Mouse (Mus musculus): Measurements from ENCODE around the gene Nfrkb. TPM values are rescaled to one million over a fixed set of nuclear protein-coding genes. Genes with fewer than 3 reads are reported as not detected.
A peak's percentile ranks its signal among the peaks of the same experiment; 100 is the strongest.

The Nfrkb gene
- polyA plus RNA-seq, 1 experiment, result 7.8 TPM

DNA sequence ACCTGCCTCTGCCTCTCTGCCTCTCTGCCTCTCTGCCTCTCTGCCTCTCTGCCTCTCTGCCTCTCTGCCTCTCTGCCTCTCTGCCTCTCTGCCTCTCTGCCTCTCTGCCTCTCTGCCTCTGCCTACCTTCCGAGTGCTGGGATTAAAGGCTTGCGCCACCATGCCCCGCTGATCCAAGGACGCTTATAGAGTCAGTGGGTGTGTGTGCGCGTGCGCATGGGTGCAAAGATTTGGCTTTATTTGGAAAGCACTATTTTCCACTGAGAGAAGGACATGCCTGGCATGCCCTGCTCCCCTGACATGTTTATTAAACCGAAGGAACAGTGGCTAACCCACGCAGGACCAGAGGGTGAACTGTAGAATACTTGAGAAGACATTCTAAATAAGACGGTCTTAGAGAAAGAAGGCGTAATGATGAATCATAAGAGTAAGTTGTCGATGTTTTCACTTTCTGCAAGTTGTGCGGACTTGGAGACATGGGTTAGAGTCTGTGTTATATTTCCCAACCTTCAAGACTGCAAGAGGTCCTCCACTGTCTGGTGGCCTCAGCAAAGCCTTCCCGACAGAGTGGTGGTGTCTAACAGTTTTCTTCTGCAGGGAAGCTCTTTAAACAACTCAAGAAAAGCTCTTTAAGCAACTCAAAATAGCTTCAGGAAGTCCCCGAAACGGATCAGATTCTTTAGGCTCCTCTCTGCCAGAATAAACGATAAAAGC, 1.0 kb upstream of the Nfrkb start:
- TF ChIP-seq E2F4 (IDR thresholded peaks at IDR 0.05; ENCODE audit: insufficient read depth), result no peak
- no peak for TF ChIP-seq MYOG (IDR thresholded peaks at IDR 0.05; ENCODE audit: control insufficient read depth in 1 of 3, insufficient read depth in 1 of 3, insufficient read length in 2 of 3, low read depth in 2 of 3)
- TF ChIP-seq TCF3 (IDR thresholded peaks at IDR 0.05; ENCODE audit: insufficient read length, low read depth), result no peak
- TF ChIP-seq MYOD1 (IDR thresholded peaks at IDR 0.05; ENCODE audit: control insufficient read depth in 1 of 3, insufficient read length in 2 of 3, low read depth in 2 of 3), result no peak
- no peak for TF ChIP-seq TCF12 (IDR thresholded peaks at IDR 0.05; ENCODE audit: insufficient read depth, poor library complexity, severe bottlenecking)
- H3K79me2 ChIP-seq (ENCODE audit: control insufficient read depth, insufficient read depth), result peaks cover 10% of the 10 kb centered on the region
- H3K4me2 ChIP-seq (ENCODE audit: low read depth), result peak overlapping the region; percentile 76
- H3ac ChIP-seq (ENCODE audit: control insufficient read depth, insufficient read length), result peak overlapping the region; percentile 2
- no peaks in the 10 kb centered on the region for H3K36me3 ChIP-seq (ENCODE audit: control insufficient read depth, insufficient read depth)
- H3K27me3 ChIP-seq (ENCODE audit: control insufficient read depth, insufficient read depth, insufficient read length), result no peaks in the 10 kb centered on the region
- H3K4me3 ChIP-seq, result peak overlapping the region; percentile 65

DNA sequence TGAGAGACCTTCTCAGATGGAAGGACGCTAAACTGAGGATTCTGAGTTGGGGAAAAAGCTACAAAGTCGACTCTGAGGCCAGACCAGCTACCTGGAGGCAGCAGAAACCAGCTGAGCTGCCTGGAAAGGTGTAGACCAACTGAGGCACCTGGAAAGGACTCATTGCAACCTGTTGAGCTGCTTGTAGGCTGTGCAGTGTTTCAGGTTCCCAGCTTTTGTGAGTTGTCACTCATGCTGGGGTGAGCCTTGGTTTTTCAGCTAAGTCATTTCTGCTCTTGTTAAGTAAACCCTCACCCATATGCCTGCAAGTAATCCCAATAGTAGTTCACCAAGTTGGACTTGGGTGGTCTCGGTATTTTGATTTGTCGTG, 507 bp upstream of the Nfrkb start:
- Histone ChIP-seq H3K4me2 (ENCODE audit: low read depth) (peak overlapping the region; percentile 76), H3K79me2 (ENCODE audit: control insufficient read depth, insufficient read depth) (peaks cover 10% of the 10 kb centered on the region), H3K36me3 (ENCODE audit: control insufficient read depth, insufficient read depth) (no peaks in the 10 kb centered on the region), H3ac (ENCODE audit: control insufficient read depth, insufficient read length) (peak overlapping the region; percentile 2), H3K27me3 (ENCODE audit: control insufficient read depth, insufficient read depth, insufficient read length) (no peaks in the 10 kb centered on the region), H3K4me3 (peak overlapping the region; percentile 65)
- TF ChIP-seq USF1 (IDR thresholded peaks at IDR 0.05; ENCODE audit: low read depth) (no peak), CEBPB (IDR thresholded peaks at IDR 0.05; ENCODE audit: insufficient read depth, poor library complexity, severe bottlenecking) (no peak)

DNA sequence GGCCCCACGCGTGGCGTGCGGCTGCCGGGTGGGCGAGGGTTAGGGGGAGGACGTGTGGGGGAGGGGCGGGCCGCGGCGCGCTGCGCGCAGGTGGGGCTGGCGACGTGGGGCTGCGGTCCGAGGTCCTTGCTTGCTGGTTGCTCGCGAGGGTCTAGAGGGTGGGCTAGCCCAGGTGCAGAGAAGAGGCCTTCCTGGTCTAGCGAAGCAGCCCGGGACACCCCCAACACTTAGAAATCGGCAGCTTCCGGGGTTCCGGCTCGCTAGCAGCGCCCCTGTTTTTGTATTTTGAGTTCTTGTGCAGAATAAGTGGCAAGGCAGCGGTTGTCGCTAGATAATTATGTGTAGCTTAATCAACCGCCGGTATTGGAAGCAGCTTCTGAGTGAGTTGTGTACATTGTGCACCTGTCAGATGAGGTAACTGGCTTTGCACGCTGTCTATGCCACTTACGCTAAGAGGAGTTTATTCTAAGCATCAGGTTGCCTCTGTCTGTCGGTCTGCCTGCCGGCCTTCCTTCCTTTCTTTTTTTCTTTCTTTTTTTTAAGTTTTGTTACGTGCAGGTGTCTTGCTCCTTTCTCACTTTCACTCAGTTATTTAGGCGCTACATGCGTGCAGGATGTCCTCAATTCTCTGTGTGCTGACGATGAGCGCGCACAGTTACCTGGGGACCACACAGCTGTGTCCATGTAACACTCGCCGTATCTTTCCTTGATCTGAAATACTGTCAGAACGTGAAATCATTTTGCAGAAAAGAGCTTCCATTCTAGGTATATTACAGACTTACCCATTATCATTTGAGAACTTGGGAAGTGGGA, 582 bp downstream of the Nfrkb start:
- no peak for TF ChIP-seq TCF3 (IDR thresholded peaks at IDR 0.05; ENCODE audit: insufficient read length, low read depth)
- TF ChIP-seq MYOD1 (IDR thresholded peaks at IDR 0.05; ENCODE audit: control insufficient read depth in 1 of 3, insufficient read length in 2 of 3, low read depth in 2 of 3), result peak in 1 of 3 experiments; percentile 29
- Histone ChIP-seq H3K27me3 (ENCODE audit: control insufficient read depth, insufficient read depth, insufficient read length) (no peaks in the 10 kb centered on the region), H3K79me2 (ENCODE audit: control insufficient read depth, insufficient read depth) (peaks cover 10% of the 10 kb centered on the region), H3K4me2 (ENCODE audit: low read depth) (peak overlapping the region; percentile 95), H3K4me3 (peak overlapping the region; percentile 65), H3ac (ENCODE audit: control insufficient read depth, insufficient read length) (peak overlapping the region; percentile 2), H3K36me3 (ENCODE audit: control insufficient read depth, insufficient read depth) (no peaks in the 10 kb centered on the region)

DNA sequence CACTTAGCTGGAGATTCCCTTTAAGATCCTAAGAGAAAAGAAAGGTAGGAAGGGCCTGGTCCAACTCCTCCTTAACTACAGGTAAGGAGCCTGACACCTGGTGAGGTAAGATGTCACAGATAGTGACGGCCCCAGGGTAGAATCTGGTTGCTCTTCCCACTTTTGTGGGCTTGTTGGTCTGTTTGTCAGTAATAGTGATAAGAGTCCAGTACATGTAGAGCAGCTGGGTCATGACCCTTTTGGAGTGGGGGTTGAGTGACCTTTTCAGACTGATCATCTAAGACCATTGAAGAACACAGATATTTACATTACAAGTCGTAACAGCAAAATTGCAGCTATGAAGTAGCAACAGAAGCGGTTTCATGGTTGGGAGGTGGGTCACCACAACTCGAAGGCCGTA, 1.2 kb downstream of the Nfrkb start:
- Histone ChIP-seq H3K4me2 (ENCODE audit: low read depth) (peak overlapping the region; percentile 95), H3K36me3 (ENCODE audit: control insufficient read depth, insufficient read depth) (peaks cover 4% of the 10 kb centered on the region), H3K4me3 (peak overlapping the region; percentile 65), H3ac (ENCODE audit: control insufficient read depth, insufficient read length) (no peak overlapping the region), H3K79me2 (ENCODE audit: control insufficient read depth, insufficient read depth) (peaks cover 10% of the 10 kb centered on the region), H3K27me3 (ENCODE audit: control insufficient read depth, insufficient read depth, insufficient read length) (no peaks in the 10 kb centered on the region)
- TF ChIP-seq CEBPB (IDR thresholded peaks at IDR 0.05; ENCODE audit: insufficient read depth, poor library complexity, severe bottlenecking), result no peak
- TF ChIP-seq E2F4 (IDR thresholded peaks at IDR 0.05; ENCODE audit: insufficient read depth), result no peak
- TF ChIP-seq POLR2AphosphoS2 (IDR thresholded peaks at IDR 0.05; ENCODE audit: insufficient read length, low read depth), result no peak
- no peak for TF ChIP-seq MYOD1 (IDR thresholded peaks at IDR 0.05; ENCODE audit: control insufficient read depth in 1 of 3, insufficient read length in 2 of 3, low read depth in 2 of 3)
- no peak for TF ChIP-seq POLR2A (IDR thresholded peaks at IDR 0.05; ENCODE audit: insufficient read length, low read depth)
- no peak for TF ChIP-seq TCF3 (IDR thresholded peaks at IDR 0.05; ENCODE audit: insufficient read length, low read depth)
- TF ChIP-seq USF1 (IDR thresholded peaks at IDR 0.05; ENCODE audit: low read depth), result no peak
- no peak for TF ChIP-seq REST (IDR thresholded peaks at IDR 0.05; ENCODE audit: insufficient read depth, insufficient read length)
- TF ChIP-seq MYOG (IDR thresholded peaks at IDR 0.05; ENCODE audit: control insufficient read depth in 1 of 3, insufficient read depth in 1 of 3, insufficient read length in 2 of 3, low read depth in 2 of 3), result no peak
- no peak for TF ChIP-seq SRF (IDR thresholded peaks at IDR 0.05; ENCODE audit: control insufficient read depth, insufficient read length, low read depth)
- TF ChIP-seq TCF12 (IDR thresholded peaks at IDR 0.05; ENCODE audit: insufficient read depth, poor library complexity, severe bottlenecking), result no peak
- TF ChIP-seq MAX (IDR thresholded peaks at IDR 0.05; ENCODE audit: low read depth), result no peak

DNA sequence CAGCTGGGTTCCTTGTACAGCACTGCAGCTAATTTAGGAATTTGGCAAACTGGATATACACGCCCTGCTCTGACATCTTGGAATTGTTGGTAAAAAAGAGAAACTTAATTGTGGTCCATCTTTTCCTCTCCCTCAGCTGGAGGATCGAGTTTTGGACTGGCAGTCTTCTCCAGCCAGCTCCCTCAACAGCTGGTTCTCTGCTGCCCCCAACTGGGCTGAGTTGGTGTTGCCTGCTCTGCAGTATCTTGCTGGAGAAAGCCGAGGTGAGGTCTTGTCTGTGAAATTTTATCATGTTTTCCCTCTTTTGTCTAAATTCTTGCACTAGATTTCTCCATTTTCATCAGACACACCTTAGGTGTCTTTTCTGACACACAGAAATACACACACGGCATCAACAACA, 14.4 kb downstream of the Nfrkb start:
- H3K27me3 ChIP-seq (ENCODE audit: control insufficient read depth, insufficient read depth, insufficient read length), result no peaks in the 10 kb centered on the region
- H3K36me3 ChIP-seq (ENCODE audit: control insufficient read depth, insufficient read depth), result peaks cover 36% of the 10 kb centered on the region
- no peak overlapping the region for H3K4me2 ChIP-seq (ENCODE audit: low read depth)
- no peaks in the 10 kb centered on the region for H3K79me2 ChIP-seq (ENCODE audit: control insufficient read depth, insufficient read depth)
- H3ac ChIP-seq (ENCODE audit: control insufficient read depth, insufficient read length), result no peak overlapping the region
- H3K4me3 ChIP-seq, result no peak overlapping the region
- TF ChIP-seq REST (IDR thresholded peaks at IDR 0.05; ENCODE audit: insufficient read depth, insufficient read length) (no peak), TCF3 (IDR thresholded peaks at IDR 0.05; ENCODE audit: insufficient read length, low read depth) (no peak), MYOD1 (IDR thresholded peaks at IDR 0.05; ENCODE audit: control insufficient read depth in 1 of 3, insufficient read length in 2 of 3, low read depth in 2 of 3) (no peak), MAX (IDR thresholded peaks at IDR 0.05; ENCODE audit: low read depth) (no peak), E2F4 (IDR thresholded peaks at IDR 0.05; ENCODE audit: insufficient read depth) (no peak), MYOG (IDR thresholded peaks at IDR 0.05; ENCODE audit: control insufficient read depth in 1 of 3, insufficient read depth in 1 of 3, insufficient read length in 2 of 3, low read depth in 2 of 3) (no peak), POLR2A (IDR thresholded peaks at IDR 0.05; ENCODE audit: insufficient read length, low read depth) (no peak), POLR2AphosphoS2 (IDR thresholded peaks at IDR 0.05; ENCODE audit: insufficient read length, low read depth) (no peak), TCF12 (IDR thresholded peaks at IDR 0.05; ENCODE audit: insufficient read depth, poor library complexity, severe bottlenecking) (no peak)

All from myocyte (in vitro differentiated cells).